Mouse (Mus musculus): ENCODE results near the gene Olfr1046.

GRCm38 (mm10) chr2:86219214-86219613 is at the start of gene Olfr1046:
- TF ChIP-seq CTCF (IDR thresholded peaks at IDR 0.05) = no peak
- TF ChIP-seq EP300 (IDR thresholded peaks at IDR 0.05) = no peak

Data from lung, postnatal 0 days (tissue).